Mouse (Mus musculus): ENCODE data around the gene Gdf2.

Gdf2 gene

DNA sequence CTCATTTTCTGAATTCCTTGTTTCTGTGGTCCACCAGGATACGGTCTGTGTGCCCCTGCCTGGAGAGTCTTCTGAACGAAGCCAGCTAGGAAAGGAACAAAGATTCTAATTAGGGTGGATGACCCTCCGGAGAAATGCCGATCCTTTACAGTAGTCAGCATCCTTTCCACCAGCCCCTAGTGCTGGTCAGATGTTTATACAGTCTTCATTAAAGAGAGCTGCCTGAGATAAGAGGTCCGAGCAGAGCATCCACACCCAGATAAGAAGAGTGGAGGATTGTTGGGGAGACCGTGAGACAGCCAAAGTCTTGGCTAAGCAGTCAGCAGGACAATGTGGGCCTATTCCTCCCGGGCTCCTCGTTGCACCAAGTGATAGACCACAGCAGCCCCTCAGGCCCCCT is at the start of gene Gdf2:
Gdf2 (plus strand) TSS at position 301 of the 400 bp plus-strand sequence.
- DNase-seq (ENCODE audit: low read depth): no peak

DNA sequence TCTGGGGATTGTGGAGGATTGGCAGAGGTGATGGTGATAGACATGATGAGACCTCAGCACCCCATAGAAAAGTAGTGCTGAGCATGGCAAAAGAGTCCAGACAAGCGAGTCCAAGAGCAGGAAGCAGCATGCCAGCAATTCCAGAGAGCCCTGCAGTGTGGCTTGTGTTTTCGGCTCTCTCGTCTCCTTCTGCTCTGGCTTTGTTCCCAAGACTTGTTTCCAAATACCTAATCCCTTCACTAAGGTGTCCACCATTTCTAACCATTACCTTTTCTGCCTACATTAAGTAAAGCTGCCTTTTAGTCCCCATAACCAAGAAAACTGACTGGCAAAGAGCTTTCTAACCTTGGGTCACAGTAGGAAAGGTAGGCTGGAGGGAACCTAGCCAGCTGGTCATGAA is 49.3 kb upstream of the Gdf2 start:
- DNase-seq (ENCODE audit: low read depth): no peak

DNA sequence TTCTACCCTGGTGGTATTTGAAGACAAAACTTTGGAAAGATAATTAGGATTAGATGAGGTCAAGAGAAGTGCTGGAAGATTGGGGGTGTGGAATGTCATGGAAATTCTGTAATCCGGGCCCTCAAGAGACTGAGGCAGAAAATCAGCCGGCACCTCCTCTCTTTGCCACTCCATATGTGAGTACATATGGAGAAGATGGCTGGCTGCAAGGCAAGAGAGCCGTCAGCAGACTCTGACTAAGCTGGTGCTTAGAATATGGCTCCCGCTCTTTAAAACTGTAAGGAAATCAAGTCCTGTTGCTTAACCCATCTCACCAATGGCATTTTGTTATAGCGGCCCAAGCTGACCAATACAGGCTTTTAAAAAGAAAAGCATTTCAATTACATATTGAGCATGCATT is 45.1 kb upstream of the Gdf2 start:
- no peak for DNase-seq (ENCODE audit: low read depth)

DNA sequence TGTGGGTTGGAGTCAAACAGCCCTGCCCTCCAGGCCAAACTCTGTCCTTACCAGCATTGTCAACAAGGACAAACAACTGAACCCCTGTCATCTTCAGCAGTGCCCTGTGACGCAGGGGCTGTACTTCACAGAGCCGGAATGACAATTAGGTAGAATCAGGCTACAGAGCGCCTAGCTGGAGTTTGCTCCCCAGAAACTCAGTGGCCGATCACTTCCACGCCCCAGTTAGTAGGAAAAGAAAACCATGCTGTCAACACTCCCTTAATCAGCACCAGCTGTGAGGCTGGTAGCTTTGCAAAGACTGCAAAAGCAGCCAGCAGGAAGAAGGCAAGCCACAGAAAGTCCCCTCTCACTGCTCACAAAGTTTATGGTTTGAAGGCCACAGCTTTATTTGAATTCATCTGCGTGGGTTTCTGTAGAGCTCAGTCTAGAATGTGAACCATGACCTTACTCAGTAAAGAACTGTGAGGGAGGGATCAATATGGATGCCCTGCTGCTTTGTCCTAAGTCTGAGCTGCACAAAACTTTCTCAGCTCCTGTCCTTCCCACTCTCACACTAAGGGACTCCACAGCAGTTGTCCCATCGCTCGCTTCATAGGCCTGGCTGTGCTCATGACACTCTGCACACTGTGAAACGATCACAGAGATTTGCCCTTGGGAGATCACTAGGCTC is 44.1 kb upstream of the Gdf2 start:
- DNase-seq (ENCODE audit: low read depth): no peak

DNA sequence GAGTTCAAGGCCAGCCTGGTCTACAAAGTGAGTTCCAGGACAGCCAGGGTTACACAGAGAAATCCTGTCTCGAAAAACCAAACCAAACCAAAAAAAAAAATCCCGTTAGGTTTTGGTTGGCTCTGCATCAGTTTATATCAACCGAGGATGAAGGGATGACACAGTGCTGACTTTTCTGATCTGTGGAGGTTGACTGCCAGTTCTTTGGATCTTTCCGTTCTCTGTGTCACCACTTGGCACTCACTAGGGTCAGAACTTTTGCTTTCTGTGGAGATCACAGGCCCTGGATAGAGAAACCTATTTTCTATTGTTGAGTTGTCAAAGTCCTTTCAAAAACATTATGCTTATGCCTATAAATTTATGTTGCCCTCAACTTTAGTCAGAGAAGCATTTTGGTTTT is 38.1 kb upstream of the Gdf2 start:
- DNase-seq (ENCODE audit: low read depth): no peak

DNA sequence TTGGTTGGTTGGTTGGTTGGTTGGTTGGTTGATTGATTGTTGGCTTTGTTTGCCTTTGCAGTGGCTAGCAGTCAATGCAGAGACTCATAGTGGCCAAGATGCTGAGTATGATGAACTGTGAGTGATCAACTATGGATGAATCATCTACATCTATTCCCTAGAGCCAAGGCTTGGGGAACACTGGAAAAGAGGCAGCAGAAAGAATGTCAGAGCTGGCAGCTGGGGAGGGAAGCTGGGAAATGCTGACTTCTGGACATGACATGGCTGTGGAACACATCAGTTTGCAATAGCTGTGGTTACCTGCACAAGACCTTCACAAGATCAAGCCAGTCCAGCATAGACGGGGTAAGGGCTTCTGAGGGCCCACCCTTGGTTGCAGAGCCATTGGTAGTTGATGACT is 37.6 kb upstream of the Gdf2 start:
- no peak for DNase-seq (ENCODE audit: low read depth)

DNA sequence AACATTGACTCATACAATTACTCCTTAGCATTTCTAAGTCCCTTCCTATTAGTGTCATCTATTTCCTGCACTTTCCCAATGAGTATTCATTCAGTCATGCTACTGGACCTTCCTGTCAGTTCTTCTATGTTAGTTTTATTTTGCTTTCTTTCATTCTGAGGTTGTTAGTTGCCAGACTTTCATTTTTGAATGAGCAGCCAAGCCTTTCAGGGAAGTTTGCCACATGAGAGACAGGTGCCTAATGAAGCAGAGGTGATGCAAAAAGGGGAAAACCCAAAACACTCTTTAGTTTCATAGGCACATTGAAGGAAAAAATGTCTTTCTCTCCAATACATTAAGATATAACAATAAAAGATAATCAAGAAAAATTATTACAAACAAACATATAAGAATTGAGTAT is 36.0 kb upstream of the Gdf2 start:
- no peak for DNase-seq (ENCODE audit: low read depth)

DNA sequence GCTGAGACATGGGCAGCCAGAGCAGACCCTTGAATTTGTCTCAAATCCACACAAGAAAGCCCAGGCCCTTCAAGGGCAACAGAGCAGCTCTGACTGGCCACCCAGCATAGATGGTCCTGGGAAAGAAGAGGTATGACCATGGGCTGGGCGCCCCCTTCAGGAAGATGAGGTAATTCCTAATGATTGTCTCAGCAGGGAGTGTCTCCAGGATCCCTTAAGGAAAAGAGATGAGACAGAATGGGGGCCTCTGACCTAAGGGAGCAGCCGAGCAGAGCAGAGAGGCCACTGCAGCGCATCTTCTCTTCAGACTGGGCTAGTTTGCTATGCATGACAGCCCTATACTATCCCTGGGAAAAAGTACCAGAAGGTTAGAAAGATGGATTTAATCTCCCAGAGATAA is 27.1 kb upstream of the Gdf2 start:
- DNase-seq (ENCODE audit: low read depth): peak; percentile 17

DNA sequence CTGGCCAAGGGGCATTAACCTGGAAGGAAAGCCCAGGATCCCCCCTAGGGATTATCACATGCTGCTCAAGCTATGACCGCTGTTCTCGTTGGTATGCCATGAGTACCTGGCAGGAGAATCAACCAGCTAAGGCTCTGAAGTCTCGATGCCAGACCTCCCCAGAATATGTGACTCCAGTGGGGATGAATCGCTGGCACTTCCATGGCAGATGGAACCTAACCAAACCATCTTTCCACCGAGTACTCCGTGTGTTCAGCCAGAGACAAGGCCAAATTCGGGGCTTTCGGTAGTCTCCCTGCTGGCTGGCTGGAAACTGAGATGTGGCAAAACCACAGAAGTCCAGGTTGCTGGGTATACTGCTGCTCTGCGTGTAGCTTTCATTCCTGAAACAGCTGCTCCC is 26.6 kb upstream of the Gdf2 start:
- no peak for DNase-seq (ENCODE audit: low read depth)

DNA sequence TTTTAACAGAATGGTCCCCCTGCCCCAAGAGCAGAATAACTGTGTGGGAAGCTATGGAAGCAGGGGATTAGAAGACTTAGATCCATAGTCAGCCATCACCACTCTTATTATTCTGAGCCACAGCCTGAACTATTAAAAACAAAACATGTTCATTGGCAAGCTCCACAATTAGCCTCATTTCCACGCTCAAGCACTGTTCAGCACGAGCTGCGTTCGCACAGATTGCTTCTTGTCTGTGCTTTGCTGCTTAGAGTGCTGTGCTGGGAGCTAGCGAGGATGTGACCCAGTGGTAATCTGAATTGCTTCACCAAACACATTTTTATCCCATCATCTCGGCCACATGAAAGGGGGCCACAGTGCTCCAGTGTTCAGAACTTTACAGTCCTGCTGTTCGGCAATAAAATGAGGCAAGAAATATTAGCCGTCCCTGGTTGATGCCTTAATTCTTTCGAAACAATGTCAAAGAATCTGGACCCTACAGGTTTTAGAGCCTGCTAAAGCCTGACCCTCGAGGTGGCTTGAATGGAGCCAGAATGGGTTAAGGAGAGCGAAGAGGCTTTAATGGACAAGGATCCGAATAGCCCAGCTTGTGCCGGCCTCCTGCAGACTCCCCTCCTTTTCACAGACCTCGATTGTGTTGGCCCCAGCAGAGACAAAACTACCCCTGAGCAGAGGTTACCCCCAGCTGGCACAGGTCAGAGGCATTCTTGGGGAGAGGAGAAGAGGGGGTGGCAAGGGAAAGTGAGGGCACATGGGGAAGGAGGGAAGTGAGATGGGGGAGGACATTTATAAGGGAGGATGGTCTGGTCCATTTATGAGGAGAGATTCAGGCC is 19.9 kb upstream of the Gdf2 start:
- no peak for DNase-seq (ENCODE audit: low read depth)

DNA sequence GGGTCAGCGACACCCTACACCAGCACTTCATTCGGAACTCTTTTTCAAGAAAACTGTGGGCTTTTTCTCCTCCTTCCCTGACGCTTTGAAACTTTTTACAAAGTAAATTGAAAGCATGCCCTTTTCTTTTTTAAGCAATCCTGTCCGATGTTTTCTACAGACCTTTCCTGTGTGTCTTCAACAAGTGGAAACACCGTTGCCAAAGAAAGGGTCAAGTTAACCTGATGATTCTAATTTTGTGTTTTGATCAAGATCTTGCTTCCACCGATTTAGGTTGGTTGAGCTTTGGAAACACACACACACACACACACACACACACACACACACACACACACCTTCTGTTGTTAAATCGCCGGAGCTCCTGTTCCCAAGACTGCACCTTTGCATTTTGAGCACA is 18.1 kb upstream of the Gdf2 start:
- no peak for DNase-seq (ENCODE audit: low read depth)

DNA sequence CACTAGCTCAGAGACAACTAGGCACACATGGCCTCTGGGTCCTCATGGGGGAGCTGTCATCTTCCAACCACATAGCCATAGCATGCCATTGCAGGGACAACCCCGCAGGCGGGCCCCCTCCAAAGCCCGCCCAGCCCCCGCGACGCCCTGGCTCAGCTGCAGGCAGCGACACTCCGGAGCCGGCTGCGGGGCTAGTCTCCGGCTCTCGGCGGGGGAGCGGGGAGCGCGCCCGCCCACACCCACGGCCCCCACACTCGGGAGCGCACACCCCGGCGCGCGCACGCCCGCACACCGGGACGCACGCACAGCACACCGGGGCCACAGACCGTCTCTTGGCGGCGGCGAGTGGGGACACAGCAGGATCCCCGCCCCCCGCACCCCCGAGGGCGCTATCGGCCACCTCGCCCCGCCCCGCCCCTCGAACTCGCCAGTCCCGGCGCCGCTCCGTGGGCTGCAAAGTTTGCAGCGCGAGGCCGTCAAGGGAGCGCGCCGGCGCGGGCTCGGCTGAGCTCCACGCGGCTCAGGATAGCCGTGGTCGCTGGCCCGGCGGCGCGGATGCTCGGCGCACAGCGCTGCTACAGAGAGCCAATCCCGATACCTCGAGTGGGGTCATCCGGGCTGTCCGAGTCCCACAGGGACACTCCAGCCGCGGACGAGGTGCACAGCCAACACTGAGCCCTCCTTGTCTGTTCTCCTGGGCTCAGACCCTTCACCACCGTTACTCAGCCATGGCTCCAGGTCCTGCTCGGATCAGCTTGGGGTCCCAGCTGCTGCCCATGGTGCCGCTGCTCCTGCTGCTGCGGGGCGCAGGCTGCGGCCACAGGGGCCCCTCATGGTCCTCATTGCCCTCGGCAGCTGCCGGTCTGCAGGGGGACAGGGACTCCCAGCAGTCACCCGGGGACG is 17.4 kb upstream of the Gdf2 start, which contains the start of gene Gdf10:
Gdf10 (plus strand) TSS at position 420 of the 903 bp plus-strand sequence.
- DNase-seq (ENCODE audit: low read depth): no peak

DNA sequence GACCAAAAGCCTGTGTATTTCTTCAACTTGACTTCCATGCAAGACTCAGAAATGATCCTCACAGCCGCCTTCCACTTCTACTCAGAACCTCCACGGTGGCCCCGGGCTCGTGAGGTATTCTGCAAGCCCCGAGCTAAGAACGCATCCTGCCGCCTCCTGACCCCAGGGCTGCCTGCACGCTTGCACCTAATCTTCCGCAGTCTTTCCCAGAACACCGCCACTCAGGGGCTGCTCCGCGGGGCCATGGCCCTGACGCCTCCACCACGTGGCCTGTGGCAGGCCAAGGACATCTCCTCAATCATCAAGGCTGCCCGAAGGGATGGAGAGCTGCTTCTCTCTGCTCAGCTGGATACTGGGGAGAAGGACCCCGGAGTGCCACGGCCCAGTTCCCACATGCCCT is 9.0 kb upstream of the Gdf2 start:
- DNase-seq (ENCODE audit: low read depth): no peak

DNA sequence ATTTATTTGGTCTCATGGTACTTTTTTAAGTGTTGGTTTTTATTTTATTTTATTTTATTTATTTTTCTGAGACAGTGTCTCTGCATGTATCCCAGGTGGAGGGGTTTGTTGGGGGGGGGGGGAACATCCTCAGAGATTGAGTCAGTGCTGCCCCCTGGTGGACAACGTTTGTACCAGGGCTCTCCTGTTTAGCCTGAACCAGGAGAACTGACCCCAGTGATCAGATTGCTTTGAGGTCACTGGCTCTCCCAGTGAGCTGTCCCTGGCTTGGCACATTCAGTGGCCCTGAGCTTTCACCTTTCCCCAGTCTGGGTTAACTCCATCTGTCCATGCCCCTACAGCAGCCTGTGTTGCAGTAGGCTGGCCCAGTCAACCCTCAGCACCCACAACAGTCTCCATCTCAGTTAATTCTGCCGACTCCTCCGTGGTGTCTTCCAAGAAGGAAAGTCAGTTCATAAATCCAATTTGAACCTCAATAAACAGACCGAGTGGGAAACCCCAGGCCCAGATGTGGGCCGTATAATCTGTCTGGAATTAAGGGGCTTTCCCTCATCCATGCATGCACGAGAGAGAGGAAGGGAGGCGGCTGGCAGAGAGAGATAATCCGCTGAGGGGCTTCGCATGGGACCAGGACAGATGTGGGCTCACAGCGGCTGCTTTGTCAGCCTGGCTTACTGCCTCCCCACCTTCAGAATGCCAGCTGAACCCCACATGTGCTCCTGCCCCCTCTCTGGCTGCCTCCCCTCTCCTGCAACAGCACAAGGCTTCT is 7.7 kb upstream of the Gdf2 start:
- DNase-seq (ENCODE audit: low read depth): peak; percentile 18

DNA sequence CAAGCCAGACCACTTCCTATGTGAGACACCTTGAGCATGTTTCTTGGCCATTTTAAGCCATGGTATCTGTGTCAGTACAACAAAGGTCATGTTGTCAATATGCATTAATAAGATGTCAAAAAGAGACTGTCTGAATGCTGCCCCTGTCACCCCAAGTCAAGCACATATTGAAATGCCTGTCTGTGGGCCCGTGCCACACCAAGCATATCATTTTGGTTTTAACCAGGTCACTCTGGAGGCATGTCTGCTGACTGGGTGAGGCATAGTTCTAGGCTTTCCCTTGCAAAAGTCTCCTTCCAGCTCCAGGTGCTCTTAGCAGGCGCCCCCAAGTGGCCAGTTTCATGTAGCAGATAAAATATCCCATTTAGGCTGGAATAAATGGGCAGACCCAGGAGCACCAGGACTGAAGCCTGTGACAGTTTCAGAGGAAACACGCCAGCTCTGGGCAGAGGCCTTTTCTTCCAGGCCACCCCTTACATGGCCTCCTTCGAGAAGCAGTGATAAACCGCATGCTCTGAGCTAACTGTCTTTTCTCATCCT is 7.0 kb upstream of the Gdf2 start:
- peak; percentile 27 for DNase-seq (ENCODE audit: low read depth)

DNA sequence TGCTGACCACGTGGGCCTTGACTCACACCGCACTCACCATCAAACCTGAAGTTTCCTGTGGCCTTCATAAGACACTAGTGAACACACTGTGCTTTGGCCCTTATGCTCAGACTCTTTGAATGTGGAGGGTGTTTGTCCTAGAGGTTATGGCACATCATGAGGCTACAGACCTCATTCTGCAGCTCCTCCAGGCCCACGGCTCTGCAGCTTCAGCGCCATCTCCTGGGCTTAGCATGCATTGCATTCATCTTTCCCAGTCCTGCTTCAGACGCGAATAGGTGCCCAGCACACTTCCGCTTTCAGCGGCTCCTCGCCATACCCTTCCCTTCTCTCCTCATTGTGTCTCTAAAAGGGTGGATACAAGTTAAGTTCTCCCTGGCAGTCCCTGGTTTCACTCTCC is 1.7 kb upstream of the Gdf2 start:
- peak; percentile 36 for DNase-seq (ENCODE audit: low read depth)

DNA sequence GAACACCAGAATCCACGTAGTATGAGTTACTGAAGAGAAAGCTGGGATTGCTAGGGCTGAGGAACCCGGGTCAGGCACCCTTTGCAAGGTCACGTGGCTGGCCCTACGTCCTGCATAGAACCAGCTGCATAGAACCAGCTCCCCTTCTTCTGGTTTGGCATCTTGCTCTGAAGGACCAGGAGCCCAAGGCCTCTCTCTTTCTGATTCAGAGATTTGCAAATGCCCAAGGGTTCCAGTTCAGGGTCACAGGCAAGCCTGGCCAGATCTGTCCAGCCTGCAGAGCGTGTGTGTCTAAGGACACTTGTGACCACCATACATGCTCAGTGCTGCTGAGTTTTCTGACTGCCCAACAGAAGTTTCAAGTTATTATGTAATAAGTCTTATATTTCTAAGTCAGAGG is 1.4 kb downstream of the Gdf2 start:
- DNase-seq (ENCODE audit: low read depth): no peak

DNA sequence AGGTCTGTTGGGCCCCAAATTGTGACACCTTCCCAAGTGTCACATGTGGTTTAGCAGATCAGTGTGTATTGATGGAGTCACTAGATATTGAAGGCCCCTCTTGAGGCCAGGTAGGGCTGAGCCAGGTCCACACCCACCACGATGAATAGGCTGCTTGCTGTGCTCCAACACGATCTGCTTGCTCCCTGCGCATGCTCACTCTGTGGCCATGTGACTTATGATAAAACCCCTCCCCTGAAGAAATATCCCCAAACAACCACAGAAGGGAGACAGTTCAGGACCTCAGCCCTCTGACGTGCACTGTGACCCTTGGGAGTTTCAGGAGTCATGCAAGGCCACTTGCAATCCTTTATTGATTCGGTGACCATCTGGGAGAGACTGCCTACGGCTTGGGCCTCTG is 5.3 kb downstream of the Gdf2 start:
- no peak for DNase-seq (ENCODE audit: low read depth)

DNA sequence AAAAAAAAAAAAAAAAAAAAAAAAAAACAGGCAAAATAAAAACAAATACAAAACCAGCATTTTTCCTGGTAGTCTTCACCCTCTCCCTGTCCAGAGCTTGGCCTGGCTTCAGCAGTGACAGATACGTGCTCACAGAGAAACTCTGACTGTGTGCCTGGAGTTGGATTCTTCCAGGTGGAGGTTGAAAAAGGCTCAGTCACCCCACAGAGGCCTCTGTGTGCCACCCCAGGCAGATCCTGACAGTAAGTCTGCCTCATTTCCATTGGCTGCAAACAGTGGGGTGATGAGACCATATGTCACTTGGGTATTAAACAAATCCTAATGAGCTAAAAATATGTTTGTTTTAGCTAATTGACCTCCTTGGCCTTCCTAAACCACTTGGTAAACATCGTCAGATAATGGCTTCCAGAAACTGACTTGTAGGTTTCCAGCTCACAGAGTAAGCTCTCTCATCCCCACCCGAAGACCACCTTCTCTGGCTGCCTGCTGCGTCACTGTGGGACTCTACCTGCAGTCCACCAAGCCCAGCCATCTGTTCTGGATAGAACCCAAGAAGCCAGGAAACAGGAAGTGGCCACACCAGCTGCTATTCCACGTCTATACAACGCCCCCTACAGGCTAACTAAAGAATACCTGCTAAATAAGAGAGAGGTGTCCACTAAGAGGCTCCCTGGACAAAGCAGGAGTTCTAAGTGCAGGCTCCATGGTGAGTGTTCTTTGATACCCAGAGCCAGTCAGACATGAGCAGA is 11.6 kb downstream of the Gdf2 start:
- peak; percentile 28 for DNase-seq (ENCODE audit: low read depth)

DNA sequence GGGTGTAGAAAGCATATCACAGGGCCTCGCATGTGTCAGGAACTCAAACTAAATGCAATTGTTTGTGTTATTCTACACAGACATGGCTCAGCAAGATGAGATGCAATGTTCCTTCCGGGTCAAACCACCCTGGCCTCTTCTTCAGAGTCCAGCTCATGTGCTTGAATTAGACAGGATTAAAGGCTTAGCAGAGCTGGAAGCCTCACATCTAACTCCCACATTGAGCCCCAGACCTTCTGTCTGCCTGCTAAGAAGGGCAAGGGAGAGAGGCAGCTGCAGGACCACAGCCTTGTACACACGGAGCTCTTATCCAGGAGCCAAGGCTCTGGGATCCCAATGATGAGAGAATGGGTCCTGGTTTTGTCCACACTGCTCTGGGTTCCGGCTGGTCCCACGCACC is 12.9 kb downstream of the Gdf2 start, which contains the start of gene Rbp3:
Rbp3 (plus strand) TSS at position 243 of the 400 bp plus-strand sequence.
- no peak for DNase-seq (ENCODE audit: low read depth)

DNA sequence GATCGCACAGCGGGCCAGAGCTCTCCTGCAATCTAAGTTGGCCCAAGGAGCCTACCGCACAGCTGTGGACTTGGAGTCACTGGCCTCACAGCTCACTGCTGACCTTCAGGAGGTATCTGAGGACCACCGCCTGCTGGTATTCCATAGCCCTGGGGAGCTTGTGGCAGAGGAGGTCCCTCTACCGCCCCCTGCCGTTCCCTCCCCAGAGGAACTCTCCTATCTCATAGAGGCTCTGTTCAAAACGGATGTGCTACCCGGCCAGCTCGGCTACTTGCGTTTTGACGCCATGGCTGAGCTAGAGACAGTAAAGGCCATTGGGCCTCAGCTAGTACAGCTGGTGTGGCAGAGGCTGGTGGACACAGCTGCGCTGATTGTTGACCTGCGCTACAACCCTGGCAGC is 15.2 kb downstream of the Gdf2 start:
- no peak for DNase-seq (ENCODE audit: low read depth)

Data from 416B (cell line).